Mouse (Mus musculus): ENCODE measurements around the gene Tff3. TPM values are rescaled to one million over a fixed set of nuclear protein-coding genes. Genes with fewer than 3 reads are reported as not detected.

Gene Tff3
- not detected in 2 replicates for polyA plus RNA-seq (2014; fragmentation: Nextera tagmentation; extraction: Ambion mirVana)

DNA sequence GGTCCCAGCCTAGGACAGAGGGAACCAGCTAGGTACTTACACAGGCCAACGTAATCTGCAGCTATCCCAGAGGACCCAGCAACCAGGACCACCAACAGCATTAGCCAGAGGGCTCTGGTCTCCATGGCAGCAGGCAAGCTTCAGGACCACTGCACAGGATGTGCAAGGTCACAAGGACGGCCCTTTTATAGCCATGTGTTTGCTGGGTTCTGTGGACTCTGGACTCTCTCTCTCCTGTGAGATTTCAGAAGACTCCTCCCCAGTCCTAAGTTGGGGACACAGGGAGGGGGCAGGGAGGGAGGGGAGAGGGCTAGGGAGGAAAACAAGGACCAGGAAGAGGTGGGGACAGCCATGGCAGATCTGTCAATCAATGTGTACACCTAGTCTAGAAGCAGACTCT is at the start of gene Tff3:
Gene Tff3 (minus strand): TSS at position 195 of the 400 bp plus-strand sequence.
- Histone ChIP-seq H3K36me3 (ENCODE audit: control insufficient read depth, insufficient read depth, low read length) (no peaks in the 10 kb centered on the region), H3K9ac (ENCODE audit: low read length) (no peak within 1 kb of the TSS), H3K4me2 (ENCODE audit: low read depth, severe bottlenecking) (no peak within 1 kb of the TSS), H3K27ac (replicated peaks; ENCODE audit: low read depth, low read length) (no peak within 1 kb of the TSS), H3K9me3 (ENCODE audit: control insufficient read depth, low read length) (no peaks in the 10 kb centered on the region), H3K4me1 (ENCODE audit: control insufficient read depth, insufficient read depth, low read length) (peaks cover 14% of the 10 kb centered on the region; the same call in 1 of the 2 replicates), H3K4me3 (ENCODE audit: low read depth, low read length) (no peak within 1 kb of the TSS), H3K27me3 (ENCODE audit: control insufficient read depth, insufficient read depth, low read length) (no peaks in the 10 kb centered on the region)
- ATAC-seq (ENCODE audit: insufficient number of reproducible peaks, low FRiP score, low TSS enrichment, low read depth) (no peak), DNase-seq (ENCODE audit: low spot score) (peak; percentile 40)
- 7% methylated on average over 2 of the region's 2 CpGs for WGBS

DNA sequence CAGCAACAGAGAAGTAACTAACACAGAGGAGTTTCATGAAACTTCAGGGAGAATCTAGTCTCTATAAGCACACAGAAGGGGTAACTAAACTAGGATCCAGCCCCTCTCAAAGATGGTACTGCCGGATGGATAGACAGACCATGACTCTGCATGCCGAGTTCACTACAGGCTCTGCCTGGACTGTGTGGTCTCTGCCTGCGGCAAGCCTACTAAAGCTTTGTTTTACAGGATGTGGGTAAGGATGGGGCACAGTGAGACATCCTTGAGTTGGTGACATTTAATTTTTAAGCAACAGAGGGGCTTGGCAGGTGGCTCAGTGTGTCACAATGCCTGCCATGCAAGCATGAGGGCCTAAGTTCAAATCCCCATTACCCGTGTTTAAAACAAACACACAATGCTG is 46.9 kb upstream of the Tff3 start:
- Histone ChIP-seq H3K36me3 (ENCODE audit: control insufficient read depth, insufficient read depth, low read length) (no peaks in the 10 kb centered on the region), H3K27me3 (ENCODE audit: control insufficient read depth, insufficient read depth, low read length) (no peaks in the 10 kb centered on the region), H3K9ac (ENCODE audit: low read length) (no peak overlapping the region), H3K9me3 (ENCODE audit: control insufficient read depth, low read length) (no peaks in the 10 kb centered on the region), H3K4me2 (ENCODE audit: low read depth, severe bottlenecking) (no peak overlapping the region), H3K4me1 (ENCODE audit: control insufficient read depth, insufficient read depth, low read length) (no peaks in the 10 kb centered on the region), H3K4me3 (ENCODE audit: low read depth, low read length) (no peak overlapping the region), H3K27ac (replicated peaks; ENCODE audit: low read depth, low read length) (no peak overlapping the region)
- DNase-seq (ENCODE audit: low spot score) (no peak), ATAC-seq (ENCODE audit: insufficient number of reproducible peaks, low FRiP score, low TSS enrichment, low read depth) (no peak)
- WGBS = 89% methylated on average over 4 of the region's 4 CpGs

DNA sequence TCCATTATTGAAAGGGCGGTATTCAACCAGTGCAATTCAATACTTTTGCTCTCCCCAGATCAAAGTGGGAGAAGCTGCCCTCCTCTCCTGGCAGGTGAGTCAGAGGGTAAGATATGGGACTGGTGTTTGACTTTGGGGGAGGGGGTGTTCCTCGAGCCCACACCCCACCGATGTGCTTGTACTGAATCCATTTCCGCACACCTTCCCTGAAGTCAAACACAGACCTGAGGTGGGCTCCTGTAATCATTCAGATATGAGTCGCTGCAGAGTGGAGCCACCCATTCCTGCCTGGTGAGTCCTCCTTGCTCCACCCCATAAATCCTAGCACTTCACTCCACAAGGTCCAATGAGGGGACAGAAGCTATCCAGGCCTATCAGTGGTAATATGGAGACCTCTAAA is 40.4 kb upstream of the Tff3 start:
- peaks cover 3% of the 10 kb centered on the region; the same call in 1 of the 2 replicates for H3K27me3 ChIP-seq (ENCODE audit: control insufficient read depth, insufficient read depth, low read length)
- WGBS = 85% methylated on average over 5 of the region's 5 CpGs

DNA sequence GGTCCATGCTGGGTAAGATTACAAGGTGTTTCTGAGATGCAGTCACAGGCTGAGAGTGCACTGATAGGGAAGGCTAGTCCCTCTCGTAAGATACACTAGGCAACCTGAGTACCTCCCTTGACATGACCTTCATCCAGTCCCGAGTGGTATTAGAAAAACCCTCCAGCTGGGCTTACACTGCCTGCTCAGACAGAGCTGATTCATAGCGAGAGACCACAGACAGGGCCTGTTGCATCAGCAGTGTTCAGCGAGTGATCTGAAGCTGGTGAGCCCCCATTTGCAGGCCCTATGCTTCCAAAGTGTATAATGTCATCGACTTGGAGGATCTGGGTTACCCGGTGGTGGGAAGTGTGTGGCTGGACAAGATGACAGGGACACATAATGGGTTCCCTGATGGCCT is 35.7 kb upstream of the Tff3 start, which contains the start of gene Tff1:
Gene Tff1 (minus strand): TSS at position 151 of the 400 bp plus-strand sequence.
- no peaks in the 10 kb centered on the region for H3K4me1 ChIP-seq (ENCODE audit: control insufficient read depth, insufficient read depth, low read length)
- WGBS = 86% methylated on average over 6 of the region's 6 CpGs
- H3K27me3 ChIP-seq (ENCODE audit: control insufficient read depth, insufficient read depth, low read length) = peaks cover 3% of the 10 kb centered on the region; the same call in 1 of the 2 replicates
- DNase-seq (ENCODE audit: low spot score) = no peak
- H3K9ac ChIP-seq (ENCODE audit: low read length) = no peak within 1 kb of the TSS
- H3K36me3 ChIP-seq (ENCODE audit: control insufficient read depth, insufficient read depth, low read length) = no peaks in the 10 kb centered on the region
- H3K4me3 ChIP-seq (ENCODE audit: low read depth, low read length) = no peak within 1 kb of the TSS
- ATAC-seq (ENCODE audit: insufficient number of reproducible peaks, low FRiP score, low TSS enrichment, low read depth) = no peak
- H3K27ac ChIP-seq (replicated peaks; ENCODE audit: low read depth, low read length) = no peak within 1 kb of the TSS
- H3K9me3 ChIP-seq (ENCODE audit: control insufficient read depth, low read length) = no peaks in the 10 kb centered on the region
- no peak within 1 kb of the TSS for H3K4me2 ChIP-seq (ENCODE audit: low read depth, severe bottlenecking)

More for the DNA sequence above, 40.4 kb upstream of the Tff3 start:
- no peaks in the 10 kb centered on the region for H3K9me3 ChIP-seq (ENCODE audit: control insufficient read depth, low read length)
- no peak overlapping the region for H3K4me2 ChIP-seq (ENCODE audit: low read depth, severe bottlenecking)
- ATAC-seq (ENCODE audit: insufficient number of reproducible peaks, low FRiP score, low TSS enrichment, low read depth) (no peak), DNase-seq (ENCODE audit: low spot score) (no peak)
- H3K4me3 ChIP-seq (ENCODE audit: low read depth, low read length) = no peak overlapping the region
- no peak overlapping the region for H3K9ac ChIP-seq (ENCODE audit: low read length)
- H3K4me1 ChIP-seq (ENCODE audit: control insufficient read depth, insufficient read depth, low read length) = no peaks in the 10 kb centered on the region
- H3K27ac ChIP-seq (replicated peaks; ENCODE audit: low read depth, low read length) = no peak overlapping the region
- no peaks in the 10 kb centered on the region for H3K36me3 ChIP-seq (ENCODE audit: control insufficient read depth, insufficient read depth, low read length)

DNA sequence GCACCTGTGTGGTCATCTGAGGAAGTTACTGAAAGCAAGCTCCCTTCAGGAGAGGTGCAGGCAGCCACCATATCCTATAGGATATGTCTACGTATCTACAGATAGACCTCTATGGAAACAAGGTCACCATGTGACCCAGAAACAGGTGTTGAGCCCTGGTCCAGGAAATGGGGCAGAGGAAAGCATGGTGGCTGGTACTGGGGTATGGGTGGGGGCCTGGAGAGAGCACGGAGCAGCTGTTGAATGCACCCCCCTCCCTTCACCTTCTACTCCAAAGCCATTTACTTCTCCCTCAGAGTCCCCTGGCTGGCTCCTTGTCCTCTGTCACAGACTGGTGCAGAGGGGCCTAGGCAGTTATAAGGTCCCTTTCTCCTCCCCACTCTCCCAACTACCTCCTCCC is 34.4 kb upstream of the Tff3 start:
- no peaks in the 10 kb centered on the region for H3K27me3 ChIP-seq (ENCODE audit: control insufficient read depth, insufficient read depth, low read length)
- DNase-seq (ENCODE audit: low spot score) = no peak
- no peaks in the 10 kb centered on the region for H3K36me3 ChIP-seq (ENCODE audit: control insufficient read depth, insufficient read depth, low read length)
- no peak overlapping the region for H3K9ac ChIP-seq (ENCODE audit: low read length)
- 81% methylated on average over 2 of the region's 2 CpGs for WGBS
- H3K9me3 ChIP-seq (ENCODE audit: control insufficient read depth, low read length) = no peaks in the 10 kb centered on the region
- no peak for ATAC-seq (ENCODE audit: insufficient number of reproducible peaks, low FRiP score, low TSS enrichment, low read depth)
- no peaks in the 10 kb centered on the region for H3K4me1 ChIP-seq (ENCODE audit: control insufficient read depth, insufficient read depth, low read length)
- H3K4me3 ChIP-seq (ENCODE audit: low read depth, low read length) = no peak overlapping the region
- H3K27ac ChIP-seq (replicated peaks; ENCODE audit: low read depth, low read length) = no peak overlapping the region
- H3K4me2 ChIP-seq (ENCODE audit: low read depth, severe bottlenecking) = no peak overlapping the region

DNA sequence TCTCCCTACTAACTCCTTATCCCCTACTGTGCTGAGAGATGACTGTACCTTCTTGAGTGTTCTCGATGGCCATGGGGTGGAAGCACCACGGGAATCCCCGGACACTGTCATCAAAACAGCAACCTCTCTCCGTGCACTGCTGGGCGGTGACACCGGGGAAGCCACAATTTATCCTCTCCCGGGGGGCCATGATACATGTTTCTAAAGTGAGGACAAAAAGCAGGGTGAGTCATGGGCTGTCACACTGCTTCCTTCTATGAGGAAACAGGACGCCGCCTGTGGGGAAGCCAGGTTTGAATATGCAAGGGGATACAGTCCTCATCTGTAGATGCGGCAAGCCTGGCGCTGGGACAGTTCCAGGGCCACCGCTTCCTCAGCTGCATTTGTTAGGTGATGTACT is 33.2 kb upstream of the Tff3 start:
- Histone ChIP-seq H3K36me3 (ENCODE audit: control insufficient read depth, insufficient read depth, low read length) (no peaks in the 10 kb centered on the region), H3K4me2 (ENCODE audit: low read depth, severe bottlenecking) (no peak overlapping the region), H3K9me3 (ENCODE audit: control insufficient read depth, low read length) (no peaks in the 10 kb centered on the region), H3K4me3 (ENCODE audit: low read depth, low read length) (no peak overlapping the region), H3K9ac (ENCODE audit: low read length) (no peak overlapping the region), H3K27ac (replicated peaks; ENCODE audit: low read depth, low read length) (no peak overlapping the region), H3K27me3 (ENCODE audit: control insufficient read depth, insufficient read depth, low read length) (no peaks in the 10 kb centered on the region), H3K4me1 (ENCODE audit: control insufficient read depth, insufficient read depth, low read length) (no peaks in the 10 kb centered on the region)
- no peak for ATAC-seq (ENCODE audit: insufficient number of reproducible peaks, low FRiP score, low TSS enrichment, low read depth)
- 93% methylated on average over 12 of the region's 12 CpGs for WGBS
- DNase-seq (ENCODE audit: low spot score) = no peak

DNA sequence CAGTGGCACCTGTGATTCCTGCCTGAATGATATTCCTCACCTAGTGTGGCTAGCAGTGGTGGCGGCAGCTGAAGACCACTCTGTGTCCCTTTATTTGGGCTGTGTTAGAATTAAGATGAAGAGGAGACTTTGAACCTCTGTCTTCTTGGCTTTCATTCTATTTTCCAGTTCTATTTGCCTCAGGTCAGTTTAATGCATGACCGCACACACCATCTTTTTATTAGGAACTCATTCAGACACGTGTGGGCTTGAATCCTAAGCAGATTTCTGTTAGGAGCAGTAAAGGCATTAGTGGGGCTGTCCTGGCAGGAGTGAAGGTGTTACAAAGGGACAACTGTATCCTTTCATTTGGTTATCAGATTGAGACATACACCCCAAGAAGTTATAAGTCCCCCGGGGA is 30.8 kb upstream of the Tff3 start:
- Histone ChIP-seq H3K4me2 (ENCODE audit: low read depth, severe bottlenecking) (no peak overlapping the region), H3K36me3 (ENCODE audit: control insufficient read depth, insufficient read depth, low read length) (no peaks in the 10 kb centered on the region), H3K4me3 (ENCODE audit: low read depth, low read length) (no peak overlapping the region), H3K27ac (replicated peaks; ENCODE audit: low read depth, low read length) (no peak overlapping the region), H3K27me3 (ENCODE audit: control insufficient read depth, insufficient read depth, low read length) (no peaks in the 10 kb centered on the region), H3K9me3 (ENCODE audit: control insufficient read depth, low read length) (no peaks in the 10 kb centered on the region), H3K4me1 (ENCODE audit: control insufficient read depth, insufficient read depth, low read length) (no peaks in the 10 kb centered on the region), H3K9ac (ENCODE audit: low read length) (no peak overlapping the region)
- 87% methylated on average over 4 of the region's 4 CpGs for WGBS
- ATAC-seq (ENCODE audit: insufficient number of reproducible peaks, low FRiP score, low TSS enrichment, low read depth) = no peak
- no peak for DNase-seq (ENCODE audit: low spot score)

DNA sequence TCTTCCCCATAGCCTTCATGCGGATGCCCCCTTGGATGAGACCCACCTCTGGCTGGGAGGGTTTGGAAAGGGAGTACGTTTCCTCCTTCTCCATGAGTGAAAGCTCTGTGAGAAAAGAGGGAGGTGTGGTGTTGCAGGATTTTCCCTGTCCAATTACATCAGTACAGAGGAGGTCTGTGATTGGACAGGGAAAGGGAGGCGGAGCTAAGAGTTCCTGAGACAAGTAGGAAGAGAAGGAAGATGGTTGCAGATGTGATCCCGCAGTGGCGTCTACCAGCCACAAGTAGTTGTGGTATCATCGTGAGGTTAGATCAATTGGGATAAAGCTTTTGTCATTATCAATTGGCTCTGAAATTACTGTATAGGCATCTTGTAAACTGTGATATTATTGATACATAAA is 28.5 kb upstream of the Tff3 start:
- Histone ChIP-seq H3K9ac (ENCODE audit: low read length) (no peak overlapping the region), H3K9me3 (ENCODE audit: control insufficient read depth, low read length) (no peaks in the 10 kb centered on the region), H3K27me3 (ENCODE audit: control insufficient read depth, insufficient read depth, low read length) (no peaks in the 10 kb centered on the region), H3K4me2 (ENCODE audit: low read depth, severe bottlenecking) (no peak overlapping the region), H3K36me3 (ENCODE audit: control insufficient read depth, insufficient read depth, low read length) (no peaks in the 10 kb centered on the region), H3K4me1 (ENCODE audit: control insufficient read depth, insufficient read depth, low read length) (no peaks in the 10 kb centered on the region), H3K4me3 (ENCODE audit: low read depth, low read length) (no peak overlapping the region), H3K27ac (replicated peaks; ENCODE audit: low read depth, low read length) (no peak overlapping the region)
- no peak for DNase-seq (ENCODE audit: low spot score)
- no peak for ATAC-seq (ENCODE audit: insufficient number of reproducible peaks, low FRiP score, low TSS enrichment, low read depth)
- WGBS = 77% methylated on average over 6 of the region's 6 CpGs

DNA sequence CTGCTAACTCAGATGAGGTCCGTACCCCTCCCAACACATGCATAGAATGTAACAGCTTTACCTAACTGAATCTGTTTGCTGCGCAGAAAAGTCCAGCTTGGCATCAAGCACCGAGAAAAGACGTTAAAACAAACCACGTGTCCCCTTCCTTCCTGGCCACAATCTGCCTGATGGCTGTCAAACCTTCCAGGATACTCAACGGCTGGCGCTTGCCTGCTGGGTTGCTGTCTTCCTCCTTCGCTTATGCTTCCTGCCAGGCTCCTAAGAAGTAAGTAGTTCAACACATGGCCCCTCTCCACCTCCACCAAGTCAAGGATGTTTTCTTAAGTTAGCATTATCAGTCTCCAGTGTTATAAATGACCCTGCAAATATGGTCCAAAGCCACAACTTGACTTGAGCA is 24.3 kb upstream of the Tff3 start:
- Histone ChIP-seq H3K9me3 (ENCODE audit: control insufficient read depth, low read length) (no peaks in the 10 kb centered on the region), H3K36me3 (ENCODE audit: control insufficient read depth, insufficient read depth, low read length) (no peaks in the 10 kb centered on the region), H3K4me3 (ENCODE audit: low read depth, low read length) (no peak overlapping the region), H3K4me1 (ENCODE audit: control insufficient read depth, insufficient read depth, low read length) (no peaks in the 10 kb centered on the region), H3K9ac (ENCODE audit: low read length) (no peak overlapping the region), H3K4me2 (ENCODE audit: low read depth, severe bottlenecking) (no peak overlapping the region), H3K27me3 (ENCODE audit: control insufficient read depth, insufficient read depth, low read length) (no peaks in the 10 kb centered on the region), H3K27ac (replicated peaks; ENCODE audit: low read depth, low read length) (no peak overlapping the region)
- ATAC-seq (ENCODE audit: insufficient number of reproducible peaks, low FRiP score, low TSS enrichment, low read depth) (no peak), DNase-seq (ENCODE audit: low spot score) (no peak)
- 78% methylated on average over 8 of the region's 8 CpGs for WGBS
